Mouse (Mus musculus): Measurements from ENCODE around the gene Camkmt.

Camkmt gene

DNA sequence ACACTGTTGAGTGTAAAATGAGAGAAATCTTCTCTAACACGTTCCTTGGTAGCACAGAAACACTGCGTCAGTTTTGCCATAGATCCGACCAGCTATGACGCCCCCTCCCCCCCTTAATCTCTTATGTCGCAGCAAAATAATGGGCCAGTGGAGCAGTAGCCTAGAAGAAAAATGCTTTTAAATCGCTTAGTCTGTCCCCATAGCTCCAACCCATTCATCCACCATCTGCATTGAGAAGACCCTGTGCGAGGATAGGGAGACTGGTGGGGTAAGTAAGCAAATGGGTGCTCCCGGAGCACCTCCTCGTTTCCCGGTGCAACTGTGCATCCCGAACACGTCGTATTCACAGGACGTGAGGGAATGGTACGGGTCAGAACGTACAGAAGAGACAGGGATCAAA, 731 bp upstream of the Camkmt start:
- in situ Hi-C loops (cut with MseI, MboI) = no loop called here

DNA sequence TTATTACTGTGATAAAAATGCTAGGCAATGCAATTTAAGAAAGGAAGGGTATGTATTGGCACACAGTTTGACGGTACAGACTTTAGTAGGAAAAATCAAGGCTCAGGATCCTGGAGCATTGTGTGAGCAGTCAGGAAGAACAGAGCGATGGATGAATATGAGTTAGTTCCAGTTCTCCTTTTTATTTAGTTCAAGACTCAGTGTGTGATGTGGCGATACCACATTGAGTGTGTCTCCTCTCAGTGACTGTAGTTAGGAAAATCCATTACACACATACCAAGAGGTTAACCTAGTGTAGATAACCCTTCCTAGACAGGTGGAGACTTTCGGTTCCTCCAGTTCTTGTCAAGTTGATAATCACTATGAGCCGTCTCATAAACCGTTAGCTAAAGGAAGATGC, 1.4 kb downstream of the Camkmt start:
- in situ Hi-C loops (cut with MseI, MboI) = no loop called here

DNA sequence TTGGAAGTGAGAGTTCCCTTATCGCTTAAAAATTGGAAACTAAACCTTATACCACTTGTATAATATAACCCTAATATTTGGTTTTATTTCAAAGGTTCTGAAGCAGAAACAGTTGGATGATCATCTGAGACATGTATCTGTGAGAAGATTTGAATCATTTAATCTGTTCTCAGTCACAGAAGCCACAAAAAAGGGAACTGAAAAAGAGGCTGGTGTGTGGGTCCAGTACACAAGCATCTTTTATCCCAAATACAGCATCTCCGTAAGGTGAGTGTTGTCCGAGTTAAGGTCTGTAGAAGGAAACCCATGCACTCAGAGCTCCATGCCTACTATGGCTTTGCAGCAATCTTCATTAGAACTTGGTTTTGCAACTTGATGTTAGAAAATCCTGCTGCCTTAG, 6.0 kb downstream of the Camkmt start:
- in situ Hi-C loops (cut with MseI, MboI) = no loop called here

DNA sequence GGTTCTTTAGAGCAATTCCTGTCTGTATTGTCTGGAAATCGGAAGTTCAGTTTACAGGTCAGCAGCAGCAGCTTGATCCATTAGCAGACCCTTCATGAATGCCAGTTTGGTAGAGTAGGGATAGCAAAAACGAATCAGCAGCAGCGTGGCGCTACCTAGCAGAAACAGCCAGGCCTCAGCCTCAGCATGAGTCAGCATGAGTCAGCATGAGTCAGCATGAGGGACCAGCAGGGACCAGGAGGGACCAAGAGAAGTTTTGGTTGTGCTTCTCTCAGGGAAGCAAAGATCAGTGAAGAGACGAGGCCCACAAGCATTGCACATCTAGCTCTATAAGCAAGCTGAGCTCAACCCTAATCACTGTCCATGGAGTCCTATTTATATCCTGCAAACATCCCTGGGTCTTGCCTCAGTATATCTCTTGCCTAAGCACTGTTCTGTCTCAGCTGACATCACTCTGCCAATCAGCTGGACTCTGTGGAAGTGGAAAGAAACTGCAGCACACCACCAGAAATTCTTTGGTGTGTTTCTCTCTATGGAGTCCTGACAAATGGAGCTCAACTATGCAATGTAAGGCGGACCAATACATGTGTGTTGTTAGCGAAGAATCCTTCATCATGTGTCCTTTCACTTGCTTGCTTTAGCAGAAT, 8.4 kb downstream of the Camkmt start:
- in situ Hi-C loops (cut with MseI, MboI) = no loop called here

DNA sequence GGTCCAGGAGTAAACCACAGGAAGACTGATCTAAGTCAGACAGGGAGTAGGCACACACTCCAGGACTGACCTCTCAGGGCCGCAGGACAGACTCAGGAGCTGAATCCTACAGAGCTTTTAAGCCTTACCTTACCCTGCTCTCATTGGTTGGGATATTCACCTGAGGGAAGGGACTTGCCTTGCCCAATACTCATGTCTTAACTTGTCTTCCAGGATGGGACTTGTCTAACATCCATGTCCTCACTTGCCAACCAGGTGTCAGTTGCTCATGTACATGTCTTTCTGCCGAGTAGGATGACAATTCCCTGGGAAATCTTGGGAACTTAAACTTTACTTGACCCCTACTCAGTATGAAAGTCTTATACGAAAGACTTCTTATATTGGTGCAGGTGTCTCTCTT, 9.9 kb downstream of the Camkmt start:
- in situ Hi-C loops (cut with MseI, MboI) = no loop called here

DNA sequence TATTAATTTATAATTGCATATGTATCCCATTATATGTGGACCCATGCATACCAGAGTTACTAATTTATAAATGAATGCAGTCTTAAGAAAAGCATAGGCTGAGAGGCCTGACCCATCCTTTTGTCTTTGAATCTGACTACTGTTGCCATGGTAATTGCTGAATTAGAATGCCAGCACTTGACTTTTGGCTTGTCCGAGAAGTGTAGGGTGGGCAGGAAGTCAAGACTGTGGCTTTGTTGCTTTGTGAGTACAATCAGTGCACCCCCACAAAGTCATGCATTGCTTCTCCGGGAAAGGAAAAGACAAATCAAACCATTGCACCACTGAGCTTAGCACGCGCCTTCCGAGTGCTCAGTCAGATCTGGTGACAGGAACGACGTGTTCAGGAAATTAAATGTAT, 11.4 kb downstream of the Camkmt start:
- in situ Hi-C loops (cut with MseI, MboI) = no loop called here

DNA sequence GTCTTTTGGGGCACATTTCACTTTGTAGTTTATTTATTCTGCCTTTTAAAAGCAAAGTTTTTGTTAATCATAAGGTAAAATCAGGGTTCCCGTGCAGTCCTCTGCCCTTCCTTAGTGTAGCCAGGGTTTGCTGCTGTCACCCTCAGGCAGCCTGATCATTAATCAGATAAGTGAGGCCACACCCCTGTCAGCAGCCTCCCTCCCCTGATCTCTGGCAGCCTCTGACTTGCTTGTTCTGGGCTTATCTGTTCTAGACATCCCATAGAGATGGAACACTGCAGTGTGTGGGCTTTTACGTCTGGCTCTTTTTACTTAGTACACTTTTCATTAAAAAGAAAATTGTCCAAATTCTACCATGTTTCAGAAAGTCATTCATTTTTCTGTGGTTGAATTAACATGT, 13.0 kb downstream of the Camkmt start:
- in situ Hi-C loops (cut with MseI, MboI) = no loop called here

DNA sequence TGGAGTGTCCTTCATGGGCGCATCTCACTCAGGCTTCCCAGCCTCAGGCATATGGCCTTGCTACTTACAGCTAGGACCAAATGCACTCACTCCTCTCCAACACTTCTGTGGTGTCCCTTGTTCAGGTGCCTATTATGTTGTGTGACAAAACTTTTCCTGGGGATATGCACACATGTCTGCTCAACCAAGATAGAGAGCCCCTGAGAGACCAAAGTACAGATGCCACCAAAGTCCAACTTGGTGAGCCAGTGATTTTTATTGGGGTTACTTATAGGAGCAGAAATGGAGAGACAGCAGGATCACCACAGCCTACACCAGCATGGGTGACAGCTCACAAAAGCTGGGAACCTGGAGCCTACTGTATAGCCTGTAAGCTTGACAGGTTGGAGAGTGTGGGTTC, 20.3 kb downstream of the Camkmt start:
- in situ Hi-C loops (cut with MseI, MboI) = no loop called here

DNA sequence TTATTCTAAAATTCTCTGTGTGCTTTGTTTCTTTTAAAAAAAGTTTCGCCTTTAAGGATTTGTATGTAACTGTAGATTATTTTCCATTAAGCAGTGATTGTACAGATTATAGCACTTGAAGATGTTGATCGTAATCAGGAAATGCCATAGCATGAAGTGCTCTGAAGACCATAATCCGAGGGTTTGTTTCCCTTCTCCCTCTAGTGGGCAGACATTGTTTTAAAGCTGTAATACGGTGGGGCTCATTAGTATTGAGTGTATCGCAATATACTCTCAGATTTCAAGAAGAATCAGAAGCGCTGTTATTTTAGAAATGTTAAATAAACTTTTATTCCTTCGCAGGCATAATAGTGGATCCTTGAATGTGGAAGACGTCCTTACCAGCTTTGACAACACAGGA, 23.1 kb downstream of the Camkmt start:
- in situ Hi-C loops (cut with MseI, MboI) = no loop called here

DNA sequence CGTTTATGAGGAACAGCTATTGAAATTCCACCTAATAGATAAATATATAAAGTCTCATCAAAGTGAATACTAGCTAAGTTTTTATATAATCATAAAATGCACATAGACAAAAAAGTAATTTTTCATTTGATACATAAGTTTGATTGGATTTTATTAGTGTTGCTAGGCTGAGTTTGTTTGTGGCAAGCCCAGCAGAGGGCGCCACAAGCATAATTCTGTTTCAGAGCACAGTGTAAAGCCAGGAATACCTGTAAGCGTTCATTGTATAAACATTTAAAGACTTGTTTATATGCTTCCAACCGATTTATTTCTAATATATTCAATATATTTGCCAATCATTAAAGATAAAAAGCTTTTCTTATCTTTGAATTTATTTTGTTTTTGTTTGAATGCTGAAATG, 26.3 kb downstream of the Camkmt start:
- in situ Hi-C loops (cut with MseI, MboI) = loop anchor here (5.0 kb wide), 1 partner anchor 516 kb away; no protein-coding TSS in a partner anchor

DNA sequence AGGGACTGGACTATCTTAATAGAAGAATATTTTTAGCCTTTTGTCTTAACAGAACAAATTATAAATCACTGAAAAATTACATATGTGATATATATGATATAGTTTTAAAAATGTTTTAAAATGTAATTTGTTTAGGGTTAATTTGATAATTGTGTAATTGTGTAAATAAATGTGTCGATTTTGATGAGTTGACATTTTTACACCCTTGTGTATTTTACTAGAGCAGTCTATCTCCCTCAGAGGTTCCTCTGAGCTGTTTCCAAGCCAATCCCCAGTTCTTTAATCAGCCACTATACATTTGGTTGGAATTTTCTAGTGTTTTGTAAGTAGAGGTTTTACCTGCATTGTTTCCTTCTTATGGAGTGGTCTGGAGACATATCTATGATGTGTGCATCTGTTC, 48.0 kb downstream of the Camkmt start:
- in situ Hi-C loops (cut with MseI, MboI) = no loop called here

DNA sequence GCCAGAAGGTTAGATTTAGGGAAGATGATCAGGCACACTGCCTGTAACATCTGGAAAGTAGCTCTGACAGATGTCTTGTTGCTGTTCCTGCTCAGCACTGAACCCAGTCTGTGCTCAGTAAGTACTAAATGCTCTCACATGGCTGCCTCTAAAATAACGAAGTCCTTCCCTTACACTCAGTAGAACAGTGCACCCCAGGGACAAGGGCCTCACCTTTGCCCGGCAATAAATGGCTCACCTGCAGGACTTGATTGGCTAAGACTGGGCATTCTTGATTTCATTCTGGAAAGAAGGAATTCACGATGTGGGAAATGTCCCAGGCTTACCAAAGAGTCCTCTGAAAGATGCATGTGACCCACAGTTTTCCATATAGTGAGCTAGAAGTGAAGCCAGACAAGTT, 51.3 kb downstream of the Camkmt start:
- in situ Hi-C loops (cut with MseI, MboI) = no loop called here

DNA sequence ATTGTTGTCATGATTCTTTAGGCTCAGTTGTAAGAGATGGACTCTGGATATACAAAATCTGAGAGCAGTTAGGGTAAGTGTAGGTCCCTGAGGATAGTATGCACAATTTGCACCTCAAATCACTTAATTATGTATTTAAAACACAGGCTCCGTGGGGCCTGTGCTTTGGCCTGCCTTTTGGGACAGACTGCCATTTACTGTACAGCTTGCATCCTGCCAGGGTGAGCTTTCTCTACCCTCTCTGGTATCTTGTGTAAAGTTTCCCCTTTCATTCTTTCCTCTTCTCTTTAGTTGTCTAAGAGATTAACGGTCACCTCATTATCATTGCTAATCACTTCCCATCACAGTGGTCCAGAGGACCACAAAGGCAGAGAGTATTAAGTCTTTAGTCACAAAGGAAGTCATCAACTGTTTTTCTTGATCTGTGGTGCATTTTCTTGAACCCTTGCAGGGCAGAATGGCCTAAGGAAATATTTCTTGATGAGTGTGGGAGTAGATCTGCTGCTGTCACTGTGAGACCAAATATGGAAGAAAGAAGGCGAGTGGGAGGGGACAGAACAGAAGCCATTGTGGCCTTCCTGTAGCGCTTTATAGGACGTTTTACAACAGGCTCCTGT, 52.3 kb downstream of the Camkmt start:
- in situ Hi-C loops (cut with MseI, MboI) = no loop called here

DNA sequence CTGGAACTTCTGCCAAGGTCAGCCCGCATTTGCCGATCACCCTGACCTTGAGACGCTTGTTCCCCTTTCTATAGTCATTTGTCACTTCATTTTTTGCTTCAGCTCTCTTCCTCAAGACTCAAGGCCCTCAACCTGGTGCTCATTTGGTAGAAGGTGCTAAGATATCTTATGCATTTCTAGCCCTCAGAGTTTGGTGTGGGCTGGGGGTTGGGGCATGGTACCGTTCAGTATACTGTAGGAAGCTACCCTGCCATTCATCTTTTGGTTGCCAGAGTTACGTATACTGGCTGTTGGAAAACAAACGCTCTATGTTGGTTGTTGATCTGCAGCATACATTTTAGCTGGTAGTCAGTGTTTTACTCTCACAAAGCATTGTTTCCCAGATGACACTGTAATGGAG, 53.8 kb downstream of the Camkmt start:
- in situ Hi-C loops (cut with MseI, MboI) = no loop called here

DNA sequence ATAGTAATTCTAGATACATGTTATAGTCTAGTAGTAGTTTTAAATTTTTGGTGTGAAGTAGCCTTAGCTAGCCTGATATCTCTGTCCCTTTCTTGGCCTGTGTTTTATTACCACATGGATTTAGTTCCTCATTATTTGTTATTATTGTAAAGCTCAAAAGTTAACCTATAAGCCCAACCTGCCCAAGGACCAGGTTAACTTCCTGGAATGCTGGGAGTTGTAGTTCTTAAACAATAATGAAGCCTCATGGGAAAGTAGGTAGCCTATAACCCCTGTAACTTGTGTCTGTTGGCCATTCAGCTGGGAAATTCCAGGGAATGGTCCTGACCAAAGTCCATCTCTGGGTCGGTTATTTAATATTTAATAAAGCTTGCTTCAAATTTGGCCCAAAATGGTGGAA, 58.0 kb downstream of the Camkmt start:
- in situ Hi-C loops (cut with MseI, MboI) = no loop called here

DNA sequence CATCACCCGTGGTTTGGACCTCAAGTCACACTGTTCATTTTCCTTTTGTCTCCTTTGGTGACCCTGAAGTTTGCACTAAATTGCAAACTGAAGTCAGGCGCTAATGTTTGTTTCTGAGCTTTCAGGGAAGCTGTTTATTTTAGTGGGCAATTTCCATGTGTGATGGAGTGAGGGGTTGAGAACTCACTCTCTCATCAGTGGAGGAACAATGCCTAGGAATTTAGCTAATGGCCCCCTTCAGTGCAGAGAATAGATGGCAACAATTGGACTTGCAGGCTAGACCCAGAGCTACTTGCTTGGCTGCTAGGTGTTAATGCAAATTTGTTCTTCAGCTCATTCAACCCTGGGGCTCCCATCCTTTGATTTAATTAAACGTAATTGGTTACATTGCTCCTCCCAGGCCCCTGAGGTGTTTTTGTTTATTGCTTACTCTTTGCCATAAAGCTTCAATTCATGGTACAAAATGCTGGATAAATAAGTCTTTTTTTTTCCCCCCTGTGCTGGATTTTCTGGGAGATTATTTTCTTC, 58.9 kb downstream of the Camkmt start:
- in situ Hi-C loops (cut with MseI, MboI) = no loop called here

DNA sequence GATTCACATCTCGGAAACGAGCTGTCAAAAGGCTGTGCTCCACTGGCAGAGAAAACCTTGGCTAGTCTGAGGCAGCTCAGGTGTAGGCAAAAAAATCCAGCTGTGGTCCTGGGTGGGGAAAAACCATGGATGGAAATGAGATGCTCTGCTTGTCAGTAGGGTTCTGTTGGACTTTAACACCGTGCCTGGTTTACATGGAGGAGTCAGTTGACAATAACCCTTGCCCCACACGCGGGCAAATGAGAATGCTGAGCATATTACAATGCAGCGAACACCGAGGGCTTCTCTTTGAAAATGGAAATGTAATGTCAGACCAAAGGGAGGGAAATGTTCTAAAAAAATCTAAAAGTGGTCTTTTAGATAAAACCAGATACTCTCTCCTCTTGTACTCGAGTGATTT, 60.9 kb downstream of the Camkmt start:
- in situ Hi-C loops (cut with MseI, MboI) = no loop called here

DNA sequence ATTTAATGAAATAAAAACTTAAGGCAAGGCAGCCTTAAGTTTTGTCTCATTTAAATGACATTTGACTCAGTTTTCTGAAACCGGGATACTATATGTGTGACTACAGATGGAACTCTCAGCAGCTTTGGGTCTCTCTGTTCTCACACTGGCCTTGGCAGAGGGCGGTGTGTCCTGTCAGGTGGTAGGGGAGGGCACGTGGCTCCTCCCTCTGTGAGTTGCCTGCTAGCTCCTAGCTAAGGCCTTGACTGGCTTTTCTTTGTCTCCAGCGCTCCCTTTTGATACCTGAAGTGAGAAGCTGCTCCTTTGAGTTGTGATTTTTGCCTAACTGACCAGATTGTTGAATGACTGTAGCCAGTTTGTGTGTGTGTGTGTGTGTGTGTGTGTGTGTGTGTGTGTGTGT, 67.8 kb downstream of the Camkmt start:
- in situ Hi-C loops (cut with MseI, MboI) = no loop called here

DNA sequence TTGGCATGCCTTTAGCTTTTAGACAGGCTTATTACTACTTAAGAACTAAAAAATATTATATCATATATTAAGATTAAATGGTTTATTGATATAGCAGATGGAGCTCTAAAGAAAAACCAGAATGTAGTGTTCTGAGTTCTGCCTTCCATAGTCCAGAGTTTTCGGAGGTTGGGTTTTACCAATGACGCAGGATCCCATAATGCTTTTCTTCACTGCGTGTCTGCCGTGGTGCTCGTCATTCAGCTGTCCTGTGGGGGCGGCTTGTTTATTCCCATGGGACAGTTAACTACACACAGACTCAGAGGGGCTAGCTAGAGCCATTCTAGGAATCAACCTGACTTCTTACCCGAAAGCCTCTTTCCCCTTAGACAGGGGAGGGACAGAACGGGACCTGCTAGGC, 69.2 kb downstream of the Camkmt start:
- in situ Hi-C loops (cut with MseI, MboI) = no loop called here

DNA sequence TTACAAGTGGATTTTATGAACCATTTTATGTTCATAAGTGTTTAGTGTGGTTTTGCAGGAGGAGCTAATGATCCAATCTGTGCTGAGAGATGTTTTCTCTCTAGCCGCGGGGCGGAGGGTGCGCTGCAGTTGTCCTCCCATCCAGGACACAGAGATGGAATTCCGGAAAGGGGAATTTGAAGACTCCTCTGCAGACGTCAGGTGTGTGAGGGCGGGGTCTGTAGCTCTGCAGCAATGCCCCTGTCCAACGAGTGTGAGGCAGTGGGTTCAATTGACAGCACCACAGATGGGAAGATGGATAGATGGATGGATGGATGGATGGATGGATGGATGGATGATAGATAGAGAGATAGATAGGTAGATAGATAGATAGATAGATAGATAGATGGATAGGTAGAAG, 70.4 kb downstream of the Camkmt start:
- in situ Hi-C loops (cut with MseI, MboI) = no loop called here

DNA sequence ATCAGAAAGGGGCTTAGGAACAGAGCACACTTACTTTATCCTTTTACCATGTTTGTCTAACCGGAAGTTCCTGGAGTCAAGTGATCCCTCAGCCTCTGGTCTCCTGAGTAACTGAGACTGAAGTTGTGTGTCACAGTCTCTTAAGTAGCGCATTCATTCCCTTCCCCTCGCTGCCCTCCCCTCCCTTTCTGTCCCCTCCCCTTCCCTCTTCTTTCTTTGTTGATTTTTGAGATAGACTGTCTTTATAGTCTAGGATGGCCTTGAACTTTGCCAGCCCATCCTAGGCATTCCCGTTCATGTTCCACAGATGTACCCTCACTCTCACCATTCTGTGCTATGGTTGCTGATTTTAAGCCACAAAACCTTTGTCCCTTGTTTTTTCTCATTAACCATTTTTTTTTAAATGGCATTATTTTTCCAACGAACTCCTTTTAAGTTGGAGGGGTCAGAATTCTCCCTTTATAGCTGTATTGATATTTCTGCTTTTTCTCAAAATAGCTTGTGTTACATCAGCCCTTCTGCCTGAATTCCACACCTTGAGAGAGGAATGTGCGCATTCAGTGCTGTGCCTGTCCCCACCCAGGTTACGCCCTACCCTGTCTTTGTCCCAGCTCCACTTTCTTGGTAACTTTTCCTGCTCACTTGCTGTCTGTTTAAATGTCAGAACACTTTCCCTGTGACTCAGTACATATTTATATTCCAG, 72.4 kb downstream of the Camkmt start:
- in situ Hi-C loops (cut with MseI, MboI) = no loop called here

DNA sequence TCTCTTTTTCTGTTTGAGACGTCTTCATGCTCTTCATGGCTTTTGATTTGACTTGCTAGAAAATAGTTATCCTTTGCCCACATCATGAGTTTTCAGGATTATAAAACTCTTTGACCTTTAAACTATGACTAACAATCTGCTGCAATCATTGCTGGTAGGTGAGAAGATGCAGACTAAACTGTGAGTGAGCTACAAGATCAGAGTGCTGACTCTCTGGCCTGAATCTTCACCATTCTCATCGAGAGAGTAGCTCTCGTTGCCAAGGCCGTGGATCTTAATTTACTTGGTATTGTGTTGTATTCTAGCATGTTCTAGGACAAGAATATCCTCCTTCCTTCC, 72.9 kb downstream of the Camkmt start:
- in situ Hi-C loops (cut with MseI, MboI) = no loop called here

DNA sequence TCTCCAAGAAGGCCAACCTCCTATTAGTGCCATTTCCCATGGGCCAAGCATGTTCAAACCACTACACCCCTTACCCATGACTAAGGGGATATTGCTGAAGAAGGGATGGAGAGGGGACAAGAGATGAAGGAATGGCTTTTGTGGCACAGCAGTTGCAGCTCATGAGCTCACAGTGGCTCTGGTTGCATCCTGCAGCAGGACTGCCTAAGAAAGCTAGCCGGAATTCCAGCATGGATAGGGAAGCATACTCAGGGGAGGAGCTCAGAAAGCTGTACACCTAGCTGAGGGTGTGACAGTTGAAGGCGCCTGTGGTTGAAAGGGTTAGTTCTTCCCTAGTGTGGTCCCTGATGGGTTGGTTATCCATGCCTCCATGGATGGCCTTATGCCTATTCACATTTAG, 78.4 kb downstream of the Camkmt start:
- in situ Hi-C loops (cut with MseI, MboI) = no loop called here
